Mouse (Mus musculus) forebrain, embryonic 16.5 days (tissue): ENCODE results near the gene Pabpn1. TPM values are rescaled to one million over a fixed set of nuclear protein-coding genes. Genes with fewer than 3 reads are reported as not detected.

Source experiments
- ATAC-seq: fragments of 200-750 bp; cut with Nextera tagmentation; 2 replicates; pipeline ENCODE4 v1.8.0; 2017; ENCODE audit warnings: mild to moderate bottlenecking, moderate library complexity
- H3K27ac ChIP-seq: fragments of 300-500 bp; sonication (generic); 2 replicates; pipeline ENCODE4 v1.5.1; 2014; ENCODE audit warnings: low read length, control low read depth
- H3K27me3 ChIP-seq: fragments of 300-500 bp; sonication (generic); replicated peaks from 2 replicates; pipeline ENCODE4 v1.6.1; 2014; ENCODE audit warnings: low read length; ENCODE audit not compliant: control insufficient read depth, insufficient read depth
- H3K36me3 ChIP-seq: fragments of 300-500 bp; sonication (generic); 2 replicates; pipeline ENCODE4 v1.6.1; 2014; ENCODE audit not compliant: control insufficient read depth, insufficient read depth
- H3K4me1 ChIP-seq: fragments of 300-500 bp; sonication (generic); replicated peaks from 2 replicates; pipeline ENCODE4 v1.6.1; 2014; ENCODE audit warnings: low read length; ENCODE audit not compliant: control insufficient read depth, insufficient read depth
- H3K4me2 ChIP-seq: fragments of 300-500 bp; sonication (generic); 2 replicates; pipeline ENCODE4 v1.6.1; 2014; ENCODE audit warnings: mild to moderate bottlenecking, low read length, control low read depth
- H3K4me3 ChIP-seq: fragments of 300-500 bp; sonication (generic); replicated peaks from 2 replicates; pipeline ENCODE4 v1.5.1; 2014; ENCODE audit warnings: mild to moderate bottlenecking, low read length, control low read depth
- H3K9ac ChIP-seq: fragments of 300-500 bp; sonication (generic); replicated peaks from 2 replicates; pipeline ENCODE4 v1.6.1; 2014; ENCODE audit warnings: low read depth, low read length, control low read depth
- H3K9me3 ChIP-seq: fragments of 300-500 bp; sonication (generic); 2 replicates; pipeline ENCODE4 v1.6.1; 2016; ENCODE audit warnings: low read length; ENCODE audit not compliant: control insufficient read depth
- WGBS: fragments of 180-500 bp; shearing (Covaris S2); extraction: QIAGEN DNeasy Blood & Tissue Kit; methylation state at CpG from one replicate; pipeline ENCODE4 v1.1.7; 2014; 5-methylcytosine and 5-hydroxymethylcytosine counted together
- polyA plus RNA-seq: library from polyadenylated mRNA; unstranded; fragments of >200 nt; fragmentation: Nextera tagmentation; extraction: Ambion mirVana; gene quantifications from 2 replicates; pipeline ENCODE4 v1.2.1, GENCODE M21; 2015

Pabpn1 gene
- polyA plus RNA-seq, 1 experiment from 2014 or later, result 150 TPM

GRCm38 (mm10) chr14:54912109-54912850 lies 20.0 kb downstream of the Pabpn1 start:
- no peaks in the 10 kb centered on the region for H3K9me3 ChIP-seq
- H3K36me3 ChIP-seq, result peaks cover 17% of the 10 kb centered on the region
- peak overlapping the region; percentile 98 for H3K9ac ChIP-seq
- H3K27me3 ChIP-seq, result no peaks in the 10 kb centered on the region
- peak overlapping the region; percentile 89 for H3K4me3 ChIP-seq
- peak; percentile 64 for ATAC-seq
- whole genome bisulfite sequencing, result 2% methylated on average over 50 of the region's 69 CpGs
- H3K4me1 ChIP-seq, result peaks cover 27% of the 10 kb centered on the region
- H3K27ac ChIP-seq, result peak overlapping the region; percentile 87
- peak overlapping the region; percentile 97 for H3K4me2 ChIP-seq

- Histone ChIP-seq H3K9me3 (no peaks in the 10 kb centered on the region), H3K27me3 (no peaks in the 10 kb centered on the region), H3K36me3 (peaks cover 14% of the 10 kb centered on the region), H3K9ac (peak within 1 kb of the TSS; percentile 98), H3K4me2 (peak within 1 kb of the TSS; percentile 97), H3K4me3 (peak within 1 kb of the TSS; percentile 89), H3K4me1 (peaks cover 27% of the 10 kb centered on the region), H3K27ac (peak within 1 kb of the TSS; percentile 87)
- ATAC-seq, result peak; percentile 98
- WGBS, result 0% methylated on average over 28 of the region's 28 CpGs
Observed at GRCm38 (mm10) chr14:54912886-54913285, 20.6 kb downstream of the Pabpn1 start, which contains the start of gene Slc22a17. Gene Slc22a17 (minus strand): TSS chr14:54913132.

- peak overlapping the region; percentile 87 for H3K27ac ChIP-seq
- H3K9ac ChIP-seq, result peak overlapping the region; percentile 98
- peaks cover 27% of the 10 kb centered on the region for H3K4me1 ChIP-seq
- H3K4me3 ChIP-seq, result peak overlapping the region; percentile 89
- H3K9me3 ChIP-seq, result no peaks in the 10 kb centered on the region
- H3K4me2 ChIP-seq, result peak overlapping the region; percentile 97
- peaks cover 10% of the 10 kb centered on the region for H3K36me3 ChIP-seq
- WGBS, result 14% methylated on average over 10 of the region's 10 CpGs
- no peak; the same call in 1 of the 2 replicates for ATAC-seq
- H3K27me3 ChIP-seq, result no peaks in the 10 kb centered on the region
Observed at GRCm38 (mm10) chr14:54913343-54913742, 21.0 kb downstream of the Pabpn1 start.

GRCm38 (mm10) chr14:54920076-54920685 lies 27.9 kb downstream of the Pabpn1 start:
- no peak overlapping the region for H3K27ac ChIP-seq
- peaks cover 10% of the 10 kb centered on the region; the same call in 1 of the 2 replicates for H3K9me3 ChIP-seq
- ATAC-seq, result no peak
- 94% methylated on average over 16 of the region's 16 CpGs for WGBS
- H3K4me1 ChIP-seq, result peaks cover 15% of the 10 kb centered on the region
- no peak overlapping the region for H3K4me2 ChIP-seq
- no peaks in the 10 kb centered on the region for H3K27me3 ChIP-seq
- no peak overlapping the region for H3K4me3 ChIP-seq
- no peak overlapping the region for H3K9ac ChIP-seq
- peaks cover 11% of the 10 kb centered on the region for H3K36me3 ChIP-seq

- peak overlapping the region; percentile 59 for H3K4me3 ChIP-seq
- peak overlapping the region; percentile 96 for H3K27ac ChIP-seq
- WGBS, result 7% methylated on average over 7 of the region's 7 CpGs
- ATAC-seq, result peak; percentile 66
- H3K27me3 ChIP-seq, result no peaks in the 10 kb centered on the region
- H3K9me3 ChIP-seq, result peaks cover 10% of the 10 kb centered on the region; the same call in 1 of the 2 replicates
- H3K9ac ChIP-seq, result peak overlapping the region; percentile 90
- H3K4me2 ChIP-seq, result peak overlapping the region; percentile 94
- H3K4me1 ChIP-seq, result peaks cover 32% of the 10 kb centered on the region
- H3K36me3 ChIP-seq, result peaks cover 6% of the 10 kb centered on the region
Observed at GRCm38 (mm10) chr14:54924641-54925348, 32.5 kb downstream of the Pabpn1 start.

GRCm38 (mm10) chr14:54925349-54926342 lies 33.3 kb downstream of the Pabpn1 start, which contains the start of gene Efs:
Gene Efs (minus strand): TSS chr14:54926126.
- Histone ChIP-seq H3K4me1 (peaks cover 35% of the 10 kb centered on the region), H3K36me3 (peaks cover 3% of the 10 kb centered on the region), H3K4me2 (peak within 1 kb of the TSS; percentile 94), H3K4me3 (peak within 1 kb of the TSS; percentile 59), H3K9me3 (peaks cover 10% of the 10 kb centered on the region; the same call in 1 of the 2 replicates), H3K9ac (peak within 1 kb of the TSS; percentile 90), H3K27me3 (no peaks in the 10 kb centered on the region), H3K27ac (peak within 1 kb of the TSS; percentile 96)
- ATAC-seq, result peak; percentile 55
- 1% methylated on average over 57 of the region's 57 CpGs for WGBS

- under 1% methylated on average over 51 of the region's 58 CpGs for WGBS
- Histone ChIP-seq H3K9me3 (peaks cover under 1% of the 10 kb centered on the region; the same call in 1 of the 2 replicates), H3K36me3 (no peaks in the 10 kb centered on the region; the same call in 1 of the 2 replicates), H3K9ac (peak overlapping the region; percentile 90), H3K27ac (peak overlapping the region; percentile 96), H3K4me3 (peak overlapping the region; percentile 59), H3K4me2 (peak overlapping the region; percentile 94), H3K4me1 (peaks cover 35% of the 10 kb centered on the region), H3K27me3 (no peaks in the 10 kb centered on the region)
- peak; percentile 60 for ATAC-seq
Observed at GRCm38 (mm10) chr14:54926401-54927158, 34.3 kb downstream of the Pabpn1 start.

GRCm38 (mm10) chr14:54927296-54927695 lies 35.0 kb downstream of the Pabpn1 start:
- peak overlapping the region; percentile 94 for H3K4me2 ChIP-seq

More at GRCm38 (mm10) chr14:54927296-54927695, 35.0 kb downstream of the Pabpn1 start:
- H3K27me3 ChIP-seq, result no peaks in the 10 kb centered on the region
- ATAC-seq, result no peak
- H3K36me3 ChIP-seq, result no peaks in the 10 kb centered on the region
- 15% methylated on average over 7 of the region's 7 CpGs for WGBS
- H3K9ac ChIP-seq, result peak overlapping the region; percentile 90
- peak overlapping the region; percentile 96 for H3K27ac ChIP-seq
- H3K4me1 ChIP-seq, result peaks cover 35% of the 10 kb centered on the region
- no peaks in the 10 kb centered on the region for H3K9me3 ChIP-seq
- H3K4me3 ChIP-seq, result no peak overlapping the region; the same call in 1 of the 2 replicates
